Mouse (Mus musculus) retina, postnatal 1 day (tissue): Measurements from ENCODE around the gene Cnfn.
A peak's percentile ranks its signal among the peaks of the same experiment; 100 is the strongest.
"Not testable (repeated sequence)": the region's sequence is repeated elsewhere in the genome, so short reads cannot be mapped to it uniquely, and the experiment has no call there.

Source experiments
- DNase-seq: peaks from one replicate; pipeline ENCODE4 v3.0.0-alpha.2; 2012

Cnfn gene

GRCm38 (mm10) chr7:25365937-25366625, 3.4 kb downstream of the Cnfn start:
- peak; percentile 98 for DNase-seq

DNA sequence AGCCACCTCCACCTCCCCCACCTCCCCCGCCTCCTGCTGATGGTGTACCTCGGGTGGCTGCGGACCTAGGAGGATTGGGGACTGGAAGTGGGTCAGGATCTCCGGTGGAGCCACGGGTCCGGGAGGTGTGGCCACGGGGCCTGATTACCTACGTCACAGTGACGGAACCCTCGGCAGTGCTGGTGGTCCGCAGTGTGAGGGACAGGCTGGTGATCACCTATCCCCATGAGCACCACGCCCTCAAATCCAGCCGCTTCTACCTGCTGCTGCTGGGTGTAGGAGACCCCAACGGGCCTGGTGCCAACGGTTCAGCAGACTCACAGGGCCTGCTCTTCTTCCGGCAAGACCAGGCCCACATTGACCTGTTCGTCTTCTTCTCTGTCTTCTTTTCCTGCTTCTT, 5.9 kb downstream of the Cnfn start:
- no peak for DNase-seq

GRCm38 (mm10) chr7:25363151-25363550, 6.4 kb downstream of the Cnfn start:
- peak; percentile 40 for DNase-seq

DNA sequence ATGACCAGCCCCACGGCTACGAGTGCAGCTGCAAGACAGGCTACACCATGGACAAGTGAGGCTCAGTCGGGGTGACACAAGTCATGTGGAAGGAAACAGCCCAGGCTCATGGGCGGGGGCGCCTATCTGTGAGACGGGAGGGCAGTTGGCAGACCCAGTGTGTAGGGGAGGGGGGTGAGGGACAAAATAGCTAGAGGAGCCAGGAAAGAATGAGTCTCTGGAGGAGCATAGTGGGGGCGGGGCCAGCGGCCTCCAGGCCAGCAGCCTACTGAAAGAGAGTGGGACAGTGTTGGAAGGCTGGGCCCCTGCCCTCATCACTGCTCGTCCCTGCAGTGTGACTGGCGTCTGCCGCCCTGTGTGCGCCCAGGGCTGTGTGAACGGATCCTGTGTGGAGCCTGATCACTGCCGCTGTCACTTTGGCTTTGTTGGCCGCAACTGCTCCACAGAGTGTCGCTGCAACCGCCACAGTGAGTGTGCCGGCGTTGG, 10.8 kb downstream of the Cnfn start:
- DNase-seq: peak; percentile 95

- no peak for DNase-seq
These were observed 20.7 kb downstream of the Cnfn start for GRCm38 (mm10) chr7:25348861-25349260.

GRCm38 (mm10) chr7:25341000-25341784, 28.3 kb downstream of the Cnfn start:
- no peak for DNase-seq

DNA sequence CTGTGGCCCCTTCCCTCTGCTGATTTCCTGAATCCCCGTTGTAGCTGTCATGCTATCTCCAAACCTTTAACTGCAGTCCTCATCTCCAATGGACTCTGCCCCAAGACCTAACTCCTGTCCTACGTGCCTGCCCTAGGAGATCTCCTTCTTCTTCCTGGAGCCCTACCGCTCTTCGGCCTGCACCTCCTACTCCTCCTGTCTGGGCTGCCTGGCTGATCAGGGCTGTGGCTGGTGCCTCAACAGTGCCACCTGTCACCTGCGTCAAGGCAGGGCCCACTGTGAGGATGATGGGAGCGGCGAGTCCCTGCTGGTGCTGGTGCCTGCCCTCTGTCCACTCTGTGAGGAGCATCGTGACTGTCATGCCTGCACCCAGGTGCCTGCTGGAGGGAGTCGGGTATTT, 30.2 kb downstream of the Cnfn start:
- no peak for DNase-seq

DNA sequence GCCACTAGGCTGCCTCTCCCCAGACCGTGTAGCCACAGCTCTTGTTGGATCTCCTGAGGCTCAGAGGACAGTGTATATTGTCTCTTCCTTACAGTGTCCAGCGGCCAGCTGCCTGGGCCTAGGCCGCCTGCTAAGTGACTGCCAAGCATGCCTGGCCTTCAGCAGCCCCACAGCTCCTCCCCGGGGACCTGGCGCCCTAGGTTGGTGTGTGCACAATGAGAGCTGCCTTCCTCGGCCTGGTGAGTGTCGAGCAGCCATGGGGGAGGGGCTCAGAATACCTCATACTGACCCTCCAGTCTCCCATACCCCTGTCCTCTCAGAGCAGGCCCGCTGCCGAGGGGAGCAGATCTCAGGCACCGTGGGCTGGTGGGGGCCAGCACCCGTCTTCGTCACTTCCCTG, 35.1 kb downstream of the Cnfn start:
- no peak for DNase-seq

DNA sequence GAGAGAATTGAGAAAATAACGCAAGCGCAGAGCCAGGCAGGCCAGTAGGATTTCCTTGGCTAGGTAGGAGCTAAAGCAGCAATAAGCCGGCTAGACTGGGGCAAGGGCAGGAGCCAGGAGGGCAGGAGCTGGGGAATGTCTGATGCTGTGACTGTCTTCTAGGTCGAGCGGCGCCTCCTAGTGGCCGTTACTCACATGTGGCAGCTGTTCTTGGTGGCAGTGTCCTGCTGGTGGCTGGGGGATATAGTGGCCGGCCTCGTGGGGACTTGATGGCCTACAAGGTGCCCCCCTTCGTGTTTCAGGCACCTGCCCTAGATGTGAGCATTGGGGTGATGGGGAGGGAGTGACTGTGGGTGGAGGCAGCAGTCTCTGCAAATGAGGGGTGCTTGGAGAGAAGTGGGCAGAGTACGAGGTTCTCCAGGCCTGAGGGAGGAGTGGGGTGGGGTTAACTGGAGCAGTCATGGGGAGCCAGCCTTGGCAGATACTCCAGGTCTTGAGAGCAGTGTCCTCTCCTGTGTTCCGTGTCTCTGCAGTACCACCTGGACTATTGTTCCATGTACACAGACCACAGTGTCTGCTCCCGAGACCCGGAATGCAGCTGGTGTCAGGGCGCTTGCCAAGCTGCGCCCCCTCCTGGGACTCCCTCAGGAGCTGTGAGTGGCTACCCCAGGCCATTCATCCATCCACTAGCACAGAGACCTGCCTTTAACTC, 35.8 kb downstream of the Cnfn start:
- peak; percentile 89 for DNase-seq

- no peak for DNase-seq
These were observed 43.3 kb downstream of the Cnfn start for GRCm38 (mm10) chr7:25326233-25326632.

GRCm38 (mm10) chr7:25325431-25325830, 44.1 kb downstream of the Cnfn start:
- DNase-seq: not testable (repeated sequence)

- no peak for DNase-seq
These were observed 46.3 kb downstream of the Cnfn start for GRCm38 (mm10) chr7:25323219-25323618.

- peak; percentile 48 for DNase-seq
These were observed 47.5 kb downstream of the Cnfn start for GRCm38 (mm10) chr7:25322058-25322484.
